Mouse (Mus musculus) olfactory bulb, adult 2 months (tissue): Measurements from ENCODE around the gene Gstm2.

Experiments
- CTCF ChIP-seq: fragments of 200-500 bp; IDR thresholded peaks from 2 replicates; pipeline ENCODE4 v1.5.1; 2012; ENCODE audit warnings: low read depth, mild to moderate bottlenecking, low read length, moderate library complexity; ENCODE audit not compliant: insufficient read depth
- POLR2A ChIP-seq: fragments of 200-500 bp; IDR thresholded peaks from 2 replicates; pipeline ENCODE4 v1.6.1; 2012; ENCODE audit warnings: mild to moderate bottlenecking, low read depth, low read length, moderate library complexity; ENCODE audit not compliant: insufficient read depth

DNA sequence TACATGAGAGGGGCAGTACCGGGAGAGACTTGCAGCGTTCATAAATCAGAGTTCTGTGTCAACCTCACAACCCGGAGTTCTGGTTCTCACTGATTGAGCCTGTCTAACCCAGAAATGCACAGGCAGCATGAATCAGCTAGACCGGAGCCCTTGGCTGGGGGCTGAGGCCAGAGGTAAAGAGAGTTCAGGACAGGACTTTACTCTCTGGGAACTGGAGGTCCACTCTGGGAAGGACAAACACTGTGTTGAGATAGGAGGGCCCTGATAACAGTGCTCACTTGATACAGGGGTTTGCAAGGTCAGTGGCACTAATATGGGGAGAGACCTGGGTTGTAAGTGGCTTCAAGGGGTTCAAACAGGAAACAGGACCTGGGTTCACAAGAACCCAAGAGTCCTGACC, 39.1 kb upstream of the Gstm2 start:
- TF ChIP-seq CTCF: no peak
- TF ChIP-seq POLR2A: no peak
